Mouse (Mus musculus): Measurements from ENCODE around the gene Pdcd1lg2.

The Pdcd1lg2 gene

GRCm38 (mm10) chr19:29518409-29518808 lies 107.7 kb downstream of the Pdcd1lg2 start:
- no peak for TF ChIP-seq POU5F1 (IDR thresholded peaks at IDR 0.05; ENCODE audit: borderline replicate concordance, low read length)
- no peak for TF ChIP-seq NANOG (IDR thresholded peaks at IDR 0.05; ENCODE audit: borderline replicate concordance, low read length)
- Histone ChIP-seq H3K9me3 (ENCODE audit: low read length) (peaks cover 5% of the 10 kb centered on the region; the same call in 1 of the 2 replicates), H3K4me3 (replicated peaks; ENCODE audit: low read length) (no peak overlapping the region), H3K27me3 (ENCODE audit: insufficient read depth, low read length) (no peaks in the 10 kb centered on the region), H3K4me1 (replicated peaks; ENCODE audit: low read depth, low read length) (peaks cover 41% of the 10 kb centered on the region), H3K36me3 (ENCODE audit: insufficient read depth, low read length) (peaks cover 7% of the 10 kb centered on the region; the same call in 1 of the 2 replicates)

- Histone ChIP-seq H3K9me3 (ENCODE audit: low read length) (peaks cover 4% of the 10 kb centered on the region; the same call in 1 of the 2 replicates), H3K4me3 (replicated peaks; ENCODE audit: low read length) (no peak overlapping the region), H3K27me3 (ENCODE audit: insufficient read depth, low read length) (no peaks in the 10 kb centered on the region), H3K4me1 (replicated peaks; ENCODE audit: low read depth, low read length) (peaks cover 46% of the 10 kb centered on the region), H3K36me3 (ENCODE audit: insufficient read depth, low read length) (peaks cover 7% of the 10 kb centered on the region; the same call in 1 of the 2 replicates)
- TF ChIP-seq POU5F1 (IDR thresholded peaks at IDR 0.05; ENCODE audit: borderline replicate concordance, low read length) = no peak
- TF ChIP-seq CTCF (conservative IDR thresholded peaks at IDR 0.05; ENCODE audit: low read length) = no peak
- no peak for TF ChIP-seq NANOG (IDR thresholded peaks at IDR 0.05; ENCODE audit: borderline replicate concordance, low read length)
Measured at GRCm38 (mm10) chr19:29518922-29519321, 108.2 kb downstream of the Pdcd1lg2 start.
